Mouse (Mus musculus) MN1 (cell line): ENCODE data around the gene Wipf1.

Experiments used
- DNase-seq: peaks from one replicate; pipeline ENCODE4 v3.0.0-alpha.2; 2016; ENCODE audit warnings: low spot score

Gene Wipf1

DNA sequence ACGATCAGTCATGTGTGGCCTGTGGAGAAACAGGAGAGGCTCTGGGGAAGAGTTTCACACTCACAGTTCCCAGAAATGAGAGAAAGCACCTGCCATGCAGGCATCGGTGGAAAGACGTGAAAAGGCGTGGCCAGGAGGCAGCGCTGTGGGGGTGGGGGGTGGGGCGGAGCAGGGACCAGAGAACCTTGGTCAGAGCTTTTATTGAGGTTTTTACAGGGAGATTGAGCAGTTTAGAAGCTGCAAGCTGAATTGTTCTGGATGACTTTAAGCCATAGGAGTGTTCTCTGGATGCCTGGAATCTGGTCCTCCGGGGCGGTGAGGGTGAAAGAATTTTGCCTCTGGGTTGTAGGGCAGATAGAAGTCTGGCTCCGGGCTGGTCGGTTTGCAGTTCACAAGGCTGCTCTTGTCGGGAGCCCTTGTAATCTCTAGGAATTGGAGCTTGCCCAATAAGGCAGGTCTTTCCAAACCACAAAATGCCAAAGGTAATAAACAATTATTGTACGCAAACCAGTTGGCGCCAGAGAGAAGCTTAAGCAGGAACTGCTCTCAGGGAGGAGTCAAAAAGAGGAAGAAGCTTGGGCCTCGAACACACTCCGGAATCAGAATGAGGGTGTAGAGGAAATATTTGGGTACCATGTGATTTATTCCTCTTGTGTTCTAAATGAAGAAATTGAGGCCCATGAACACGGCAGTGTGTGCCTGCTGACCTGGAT lies 11.1 kb upstream of the Wipf1 start:
- DNase-seq: no peak

DNA sequence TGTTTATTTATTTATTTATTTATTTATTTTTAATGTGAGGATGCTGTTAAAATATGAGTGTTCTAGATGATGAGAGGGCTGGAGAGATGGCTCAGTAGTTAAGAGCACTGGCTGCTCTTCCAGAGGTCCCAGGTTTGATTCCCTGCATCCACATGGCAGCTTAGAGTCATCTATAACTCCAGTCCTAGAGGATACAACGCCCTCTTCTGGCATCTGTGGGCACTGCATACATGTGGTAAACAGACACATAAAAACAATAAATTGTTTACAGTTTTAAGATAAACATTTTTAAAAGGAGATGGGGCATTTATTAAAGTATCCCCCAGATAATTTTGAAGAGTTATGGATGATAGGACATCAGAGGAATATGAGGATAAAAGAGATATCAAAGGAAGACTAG lies 10.2 kb upstream of the Wipf1 start:
- no peak for DNase-seq

DNA sequence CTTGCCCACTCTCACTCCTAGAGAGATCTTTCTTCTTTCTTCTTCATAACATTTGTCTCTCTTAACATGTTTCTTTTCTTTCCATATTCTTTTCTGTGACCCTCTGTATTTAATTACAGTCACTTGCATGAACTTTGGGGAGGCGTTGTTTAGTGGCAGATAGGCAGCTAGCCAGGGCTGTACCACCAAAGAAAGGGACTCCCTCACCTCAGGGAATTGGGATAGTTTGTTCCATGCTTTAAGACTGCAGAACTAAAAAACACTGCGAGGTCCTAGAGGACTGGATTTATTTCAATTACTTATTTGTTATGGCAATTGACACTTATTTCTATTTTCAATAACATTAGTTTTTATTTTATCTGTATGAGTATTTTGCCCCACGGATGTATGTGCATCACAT lies 9.6 kb upstream of the Wipf1 start:
- no peak for DNase-seq

GRCm38 (mm10) chr2:73538590-73538989 lies 9.1 kb upstream of the Wipf1 start:
- DNase-seq: no peak

DNA sequence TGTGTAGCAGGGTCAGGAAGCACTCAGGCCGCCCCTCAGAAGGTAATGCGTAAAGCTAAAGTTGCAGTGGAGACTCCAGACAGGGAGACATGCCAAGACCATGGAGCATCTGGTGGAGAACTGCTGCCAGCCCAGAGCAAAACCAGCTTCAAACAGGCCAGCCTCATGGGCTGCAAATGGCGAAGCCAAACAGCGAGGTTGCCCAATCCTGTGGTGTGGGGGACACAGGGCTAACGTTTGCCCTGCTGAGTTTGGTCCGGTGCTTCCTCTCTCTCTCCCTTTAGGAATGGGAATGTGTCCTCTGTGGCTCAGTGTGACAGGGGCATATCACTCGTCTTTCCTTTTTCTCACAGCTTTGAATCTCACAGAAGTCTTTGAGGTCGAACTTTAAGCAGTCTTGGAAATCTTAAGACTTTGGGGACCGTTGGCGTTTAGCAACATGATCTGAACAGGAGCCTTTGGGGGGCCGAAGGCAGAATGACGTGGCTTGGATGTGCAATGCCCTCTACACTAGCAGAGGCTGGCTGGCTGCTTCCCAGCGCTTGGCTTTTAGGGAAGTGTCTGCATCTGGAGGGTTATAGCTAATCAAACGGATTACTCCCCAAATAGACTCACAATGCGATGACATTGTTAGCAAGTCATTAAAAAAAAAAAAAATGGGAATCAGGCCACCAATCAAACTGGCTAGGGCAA lies 6.7 kb upstream of the Wipf1 start:
- no peak for DNase-seq

GRCm38 (mm10) chr2:73534720-73535119 lies 5.2 kb upstream of the Wipf1 start:
- DNase-seq: no peak

GRCm38 (mm10) chr2:73530487-73530886 lies 953 bp upstream of the Wipf1 start:
- no peak for DNase-seq

DNA sequence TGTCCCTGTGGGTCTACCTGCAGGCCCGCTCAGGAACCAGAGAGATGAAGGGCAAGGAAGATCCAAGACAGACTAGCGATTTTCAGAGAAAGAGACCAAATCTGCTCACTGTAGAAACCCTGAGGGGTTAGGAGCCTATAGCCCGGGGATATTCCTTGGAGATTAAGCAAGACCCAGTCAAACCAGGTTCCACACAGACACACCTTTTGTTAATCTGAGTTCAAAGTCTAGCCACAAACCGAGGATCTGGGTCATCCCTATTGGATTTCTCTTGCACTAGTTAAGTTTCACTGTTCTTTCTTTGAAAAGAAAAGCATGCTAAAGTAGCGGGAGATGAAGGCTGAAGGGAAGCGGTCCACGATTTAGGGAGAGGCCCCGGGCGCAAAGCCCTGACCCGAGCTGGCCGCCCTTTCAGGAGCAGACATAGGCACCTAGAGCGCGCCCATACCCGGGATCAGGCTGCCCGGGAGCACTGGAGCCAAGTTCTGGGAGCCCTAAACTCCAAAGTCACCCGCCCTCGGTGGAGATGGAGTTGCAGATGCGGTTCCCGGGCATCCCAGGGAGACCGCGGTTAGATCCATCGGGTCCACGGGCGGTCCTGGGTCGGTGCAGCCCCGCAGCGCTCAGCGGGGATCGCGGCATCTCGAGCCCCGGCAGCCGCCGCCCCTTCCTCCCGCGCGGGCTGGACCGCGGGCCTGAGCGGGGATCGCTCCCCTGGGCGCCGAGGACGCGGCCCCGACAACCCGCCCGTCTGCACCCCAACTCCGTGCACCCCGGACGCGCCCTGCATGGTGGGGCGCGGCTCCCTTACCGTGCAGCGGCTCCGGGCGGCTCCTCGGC lies 798 bp downstream of the Wipf1 start:
- DNase-seq: no peak

GRCm38 (mm10) chr2:73527956-73528355 lies 1.6 kb downstream of the Wipf1 start:
- no peak for DNase-seq

DNA sequence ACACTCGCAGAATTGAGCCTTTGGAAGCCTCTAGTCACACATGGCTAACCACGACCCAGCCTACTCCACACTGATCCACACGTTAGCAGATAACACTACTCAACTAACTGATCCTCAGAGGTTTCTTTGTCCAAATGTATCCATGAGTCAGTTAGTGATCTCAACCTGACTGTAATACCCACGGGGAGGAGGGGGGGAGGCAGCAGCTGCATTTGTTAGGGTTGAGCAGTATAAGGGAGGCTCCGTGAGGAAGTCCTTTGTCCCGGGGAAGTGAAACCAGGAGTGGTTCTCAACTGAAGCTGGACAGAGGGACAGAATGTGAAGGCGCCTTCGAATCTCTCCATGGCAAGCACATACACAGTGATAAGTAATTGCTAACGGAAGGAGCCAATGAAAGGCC lies 2.8 kb downstream of the Wipf1 start:
- no peak for DNase-seq

- DNase-seq: no peak
Measured at GRCm38 (mm10) chr2:73522891-73523290, 6.6 kb downstream of the Wipf1 start.

GRCm38 (mm10) chr2:73522336-73522735 lies 7.2 kb downstream of the Wipf1 start:
- DNase-seq: no peak

- DNase-seq: no peak
Measured at GRCm38 (mm10) chr2:73521737-73522136, 7.8 kb downstream of the Wipf1 start.

DNA sequence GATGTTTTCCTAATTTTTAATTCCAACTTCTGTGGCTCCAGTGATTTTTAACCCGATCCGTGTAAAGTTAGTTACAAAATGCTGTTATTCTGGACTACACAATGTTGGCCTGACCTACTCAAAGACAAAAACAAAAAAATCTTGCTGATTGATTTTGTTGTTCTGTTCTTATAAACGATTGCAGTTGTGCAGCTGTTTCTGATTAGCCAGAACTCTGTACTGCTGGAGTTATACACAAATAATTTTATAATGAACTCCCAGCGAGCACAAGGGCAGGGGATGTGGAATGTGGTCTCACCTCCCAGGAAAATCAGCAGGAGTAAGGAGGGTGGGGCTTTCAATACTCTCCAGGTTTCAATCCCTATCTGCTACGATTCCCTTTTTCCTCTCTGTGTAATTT lies 10.6 kb downstream of the Wipf1 start:
- DNase-seq: no peak

GRCm38 (mm10) chr2:73518311-73518710 lies 11.2 kb downstream of the Wipf1 start:
- DNase-seq: no peak

DNA sequence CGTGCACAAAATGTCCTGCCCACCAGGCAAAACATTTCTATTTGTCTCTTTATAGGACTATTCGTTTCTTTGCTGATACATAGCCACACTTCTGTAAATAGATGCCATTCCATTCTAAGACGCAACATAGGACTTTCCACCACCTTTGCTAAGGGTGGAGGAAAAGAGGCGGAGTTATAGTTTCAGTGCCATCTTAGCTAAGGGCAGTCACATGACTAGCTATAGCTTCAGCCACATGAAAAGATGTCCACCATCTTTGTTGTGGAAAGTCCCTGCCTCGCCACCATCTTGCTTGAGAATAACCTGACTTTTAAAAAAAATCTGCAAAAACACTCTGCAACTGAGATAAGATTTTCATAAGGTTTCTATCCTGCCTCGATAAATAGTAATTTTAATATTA lies 15.4 kb downstream of the Wipf1 start:
- no peak for DNase-seq

DNA sequence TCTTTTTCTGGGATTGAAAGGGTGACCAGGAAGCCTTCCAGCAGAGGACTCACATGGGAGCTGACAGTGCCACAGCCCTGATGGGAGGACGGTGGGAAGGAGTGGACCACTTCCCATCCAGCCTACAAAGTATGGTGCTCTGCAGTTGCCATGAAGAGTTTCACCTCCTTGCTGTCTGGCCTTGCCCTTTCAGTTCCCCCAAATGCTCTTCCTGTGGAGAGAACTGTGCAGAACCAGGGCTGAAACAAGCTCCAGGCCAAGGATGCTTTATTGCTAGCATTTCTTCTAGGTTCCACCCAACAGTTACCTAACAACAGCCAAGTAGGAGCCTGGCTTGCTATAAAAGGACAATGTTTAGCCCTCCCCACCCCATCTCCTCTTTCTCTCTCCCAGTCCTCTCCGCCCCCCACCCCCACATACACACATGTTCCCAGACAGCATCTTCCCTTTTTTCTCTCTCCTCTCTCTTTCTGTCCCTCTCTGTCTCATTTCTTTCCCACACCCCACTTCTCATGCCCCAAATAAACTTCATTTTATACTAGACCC lies 16.3 kb downstream of the Wipf1 start:
- no peak for DNase-seq

- no peak for DNase-seq
Measured at GRCm38 (mm10) chr2:73512044-73512443, 17.5 kb downstream of the Wipf1 start.

GRCm38 (mm10) chr2:73510731-73511360 lies 18.7 kb downstream of the Wipf1 start:
- DNase-seq: no peak

DNA sequence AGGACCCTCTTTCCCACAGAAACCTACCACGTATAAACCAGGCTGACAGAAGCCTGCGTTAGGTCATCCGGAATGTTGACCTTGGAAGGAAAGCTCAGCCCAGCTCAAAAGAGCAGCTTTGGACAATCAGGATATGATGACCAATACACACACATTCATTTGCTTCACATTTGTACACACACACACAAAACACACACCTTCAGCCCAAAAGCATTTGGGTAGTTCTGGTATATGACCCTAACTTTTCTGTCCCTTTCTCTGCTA lies 19.6 kb downstream of the Wipf1 start:
- no peak for DNase-seq

DNA sequence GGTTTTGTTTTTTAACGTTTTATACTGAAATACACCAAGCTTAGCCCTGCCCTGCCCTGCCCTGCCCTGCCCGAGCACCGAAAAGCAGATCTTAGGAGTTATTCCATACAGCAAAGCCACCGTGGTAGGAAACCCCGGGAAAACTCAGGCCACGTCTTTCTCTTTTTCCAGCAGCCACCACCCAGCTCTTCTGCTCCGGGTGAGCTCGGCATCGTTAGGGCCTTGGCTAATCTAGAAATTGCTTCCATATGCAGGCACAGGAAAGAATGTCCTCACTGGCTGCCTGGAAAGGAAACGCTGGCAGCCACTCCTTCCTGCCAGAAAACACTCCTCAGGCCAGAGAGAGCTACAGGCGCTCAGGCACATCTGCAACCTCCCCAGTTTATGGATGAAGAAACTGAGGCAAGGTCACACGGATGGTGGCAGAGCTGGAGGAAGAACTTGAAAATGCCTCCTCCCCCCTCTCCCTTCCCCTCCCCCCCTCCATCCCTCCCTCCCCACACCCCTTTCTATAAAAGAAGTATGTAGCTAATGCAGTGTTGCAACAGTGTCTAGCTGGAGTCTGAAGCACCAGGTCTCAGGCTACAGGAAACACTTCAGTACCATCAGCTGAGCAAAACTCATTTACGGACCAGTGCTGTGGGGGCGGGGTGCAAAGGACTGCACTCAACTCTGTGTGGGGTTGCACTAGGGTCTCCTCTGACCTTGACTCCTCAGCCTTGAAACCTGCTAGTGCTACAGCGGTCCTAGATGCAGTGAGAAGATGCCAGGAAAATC lies 20.1 kb downstream of the Wipf1 start:
- no peak for DNase-seq

DNA sequence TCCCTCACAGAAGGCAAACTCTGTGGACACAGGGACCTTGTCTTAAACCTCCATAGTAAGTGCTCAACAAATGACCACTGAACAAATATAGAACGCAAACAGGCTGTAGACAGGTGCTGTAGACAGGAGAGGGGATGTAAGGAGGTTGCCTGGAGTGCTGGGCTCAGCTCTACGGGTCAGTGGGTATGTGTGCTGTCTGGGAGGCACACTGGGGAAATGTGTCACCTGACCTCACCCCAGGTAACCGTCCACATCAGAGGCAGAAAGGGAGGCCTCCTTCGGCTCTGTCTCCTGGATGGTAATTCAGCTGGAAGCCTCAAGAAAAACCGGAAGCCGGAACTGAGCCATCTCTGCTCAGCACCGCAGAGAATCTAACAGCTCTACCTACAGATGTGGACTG lies 21.6 kb downstream of the Wipf1 start:
- no peak for DNase-seq
